Mouse (Mus musculus) gastrocnemius, postnatal 36 days (tissue): ENCODE results near the gene Adgrv1. TPM values are rescaled to one million over a fixed set of nuclear protein-coding genes. Genes with fewer than 3 reads are reported as not detected.
"Not testable (repeated sequence)": the region's sequence is repeated elsewhere in the genome, so short reads cannot be mapped to it uniquely, and the experiment has no call there.

ENCODE experiments used
- DNase-seq, 2 experiments: peaks; one replicate each; pipeline ENCODE4 v3.0.0; 2022
- intact Hi-C: fragments of 180-260 bp; cut with DNase I; formaldehyde crosslinking; loops from one replicate; pipeline ENCODE4 v1.15.1; 2025
- total RNA-seq, 2 experiments: library from RNA; stranded (reverse); gene quantifications; 2 replicates each; pipeline ENCODE4 v1.2.3; 2021

Adgrv1 gene
- total RNA-seq, 2 experiments from 2014 or later, result not detected

GRCm38 (mm10) chr13:81629395-81629794 lies 3.6 kb downstream of the Adgrv1 start:
- intact Hi-C loops, result no loop called here
- DNase-seq, result no peak

DNA sequence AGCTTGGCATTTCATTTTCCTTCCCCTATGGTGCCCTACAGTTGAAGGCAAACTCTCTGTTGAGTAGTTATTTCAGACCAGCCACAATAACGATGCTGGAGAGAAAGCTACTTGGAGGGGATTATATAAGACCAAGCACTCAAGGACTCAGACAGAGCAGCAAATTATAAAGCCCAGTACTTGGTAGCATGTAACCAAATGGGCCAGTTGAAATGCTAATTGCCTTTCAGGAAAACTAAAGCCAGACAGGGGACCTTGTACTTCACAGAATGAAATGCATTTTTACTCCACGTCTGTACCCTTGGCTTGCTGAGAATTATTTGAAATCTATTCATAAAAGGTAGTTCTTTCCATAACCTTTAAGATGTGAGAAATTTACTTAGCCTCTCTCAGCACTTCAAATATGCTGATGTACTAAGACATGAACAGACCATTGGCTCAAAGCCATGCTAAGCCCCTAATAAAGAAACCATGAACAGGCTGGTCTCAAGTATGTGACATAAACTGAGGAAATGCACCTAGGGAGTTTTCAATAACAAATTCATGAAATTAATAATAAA lies 4.2 kb downstream of the Adgrv1 start:
- DNase-seq, result no peak
- intact Hi-C loops, result no loop called here

DNA sequence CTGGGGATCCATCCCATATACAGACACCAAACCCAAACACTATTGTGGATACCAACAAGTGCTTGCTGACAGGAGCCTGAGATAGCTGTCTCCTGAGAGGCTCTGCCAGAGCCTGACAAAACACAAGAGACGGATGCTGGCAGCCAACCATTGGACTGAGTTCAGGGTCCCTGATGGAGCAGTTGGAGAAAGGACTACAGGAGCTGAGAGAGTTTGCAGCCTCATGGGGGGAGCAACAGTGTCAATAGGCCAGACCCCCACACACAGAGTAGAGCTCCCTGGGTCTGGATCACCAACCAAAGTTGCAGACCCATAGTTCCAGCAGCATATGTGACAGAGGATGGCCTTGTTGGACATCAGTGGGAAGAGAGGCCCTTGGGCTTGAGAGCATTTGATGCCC lies 5.1 kb downstream of the Adgrv1 start:
- intact Hi-C loops, DNase-seq: not testable (repeated sequence)

GRCm38 (mm10) chr13:81610349-81610748 lies 22.6 kb downstream of the Adgrv1 start:
- DNase-seq, result no peak
- intact Hi-C loops, result no loop called here

DNA sequence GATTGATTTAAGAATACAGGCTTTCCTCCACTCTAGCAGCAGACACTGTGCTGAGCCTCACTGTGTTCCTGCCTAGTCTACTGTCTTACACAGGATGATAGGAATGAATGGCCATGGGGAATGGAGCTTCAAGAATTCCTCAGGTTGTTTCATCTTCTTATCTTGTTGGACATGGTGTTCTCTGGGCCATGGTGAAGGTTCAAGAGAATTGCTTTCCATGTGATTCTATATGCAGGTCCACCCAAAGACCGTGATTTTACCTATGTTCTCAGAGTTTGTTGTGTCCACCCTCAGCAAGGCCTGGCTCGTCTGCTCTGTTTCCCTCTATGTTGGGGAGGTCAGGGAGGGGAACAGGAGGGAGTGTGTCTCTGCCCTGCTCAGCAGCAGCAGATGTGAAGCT lies 26.0 kb downstream of the Adgrv1 start:
- intact Hi-C loops, result no loop called here
- DNase-seq, result no peak

- intact Hi-C loops, result no loop called here
- no peak for DNase-seq
Measured at GRCm38 (mm10) chr13:81596910-81597607, 35.9 kb downstream of the Adgrv1 start.

- no peak for DNase-seq
- intact Hi-C loops, result no loop called here
Measured at GRCm38 (mm10) chr13:81578692-81579091, 54.3 kb downstream of the Adgrv1 start.

GRCm38 (mm10) chr13:81570241-81570821 lies 62.6 kb downstream of the Adgrv1 start:
- no peak for DNase-seq
- intact Hi-C loops, result no loop called here

DNA sequence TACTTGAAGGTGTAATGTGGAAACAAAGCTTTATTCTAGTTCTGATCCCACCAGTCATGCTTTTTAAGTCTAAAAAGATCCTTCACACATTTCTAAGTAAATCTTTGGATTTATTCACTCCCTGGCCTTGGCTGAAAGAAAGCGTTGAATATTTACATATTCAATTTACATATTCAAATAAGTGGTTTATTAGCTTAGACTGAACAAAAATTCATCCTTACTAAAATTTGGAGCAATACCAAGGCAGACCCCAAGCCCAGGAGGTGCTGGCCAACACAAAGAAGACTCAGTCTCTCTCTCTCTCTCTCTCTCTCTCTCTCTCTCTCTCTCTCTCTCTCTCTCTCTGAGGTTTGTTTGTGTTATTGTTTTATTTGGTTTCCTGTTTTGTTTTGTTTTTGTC lies 82.9 kb downstream of the Adgrv1 start:
- no peak for DNase-seq
- intact Hi-C loops, result no loop called here

DNA sequence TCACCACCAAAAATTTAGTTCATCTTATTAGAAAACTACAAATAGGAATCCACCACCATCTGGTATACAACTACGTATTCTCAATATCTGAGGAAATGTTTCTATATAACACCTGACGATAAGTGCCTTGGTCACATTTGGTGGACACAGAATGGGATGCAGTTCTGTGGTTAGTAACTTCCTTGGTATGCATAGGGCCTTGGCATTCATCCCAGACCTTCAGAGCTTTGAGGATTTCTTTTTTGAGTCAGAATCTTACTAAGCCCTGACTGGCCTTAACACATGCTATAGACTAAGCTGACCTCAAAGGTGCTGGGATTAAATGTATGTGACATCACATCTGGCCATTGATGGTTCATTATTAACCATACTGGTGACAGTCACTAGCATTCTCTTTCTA lies 98.0 kb downstream of the Adgrv1 start:
- intact Hi-C loops, result no loop called here
- DNase-seq, result no peak

DNA sequence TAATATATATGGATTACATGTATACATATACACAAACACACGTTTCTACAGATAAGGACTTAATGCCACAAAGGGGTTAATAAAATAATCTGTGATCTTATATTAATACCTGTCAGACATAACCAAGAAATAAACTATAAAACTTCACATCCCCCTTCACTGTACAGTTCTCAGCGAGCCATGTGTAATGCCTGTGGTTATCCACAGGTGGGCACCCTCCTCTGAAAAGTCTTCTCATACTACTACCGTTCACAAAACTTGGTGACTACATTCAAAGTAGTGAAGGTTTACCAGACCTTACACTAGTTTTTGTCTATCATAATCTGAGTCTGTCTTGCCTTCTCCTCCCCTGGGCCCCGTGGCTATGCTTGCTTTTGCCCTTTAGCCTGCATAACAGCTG lies 106.3 kb downstream of the Adgrv1 start:
- intact Hi-C loops, result no loop called here

GRCm38 (mm10) chr13:81510142-81510541 lies 122.8 kb downstream of the Adgrv1 start:
- DNase-seq, result no peak
- intact Hi-C loops, result no loop called here

More for the DNA sequence above, 106.3 kb downstream of the Adgrv1 start:
- no peak for DNase-seq

GRCm38 (mm10) chr13:81497035-81497434 lies 135.9 kb downstream of the Adgrv1 start:
- intact Hi-C loops, result no loop called here
- DNase-seq, result no peak

DNA sequence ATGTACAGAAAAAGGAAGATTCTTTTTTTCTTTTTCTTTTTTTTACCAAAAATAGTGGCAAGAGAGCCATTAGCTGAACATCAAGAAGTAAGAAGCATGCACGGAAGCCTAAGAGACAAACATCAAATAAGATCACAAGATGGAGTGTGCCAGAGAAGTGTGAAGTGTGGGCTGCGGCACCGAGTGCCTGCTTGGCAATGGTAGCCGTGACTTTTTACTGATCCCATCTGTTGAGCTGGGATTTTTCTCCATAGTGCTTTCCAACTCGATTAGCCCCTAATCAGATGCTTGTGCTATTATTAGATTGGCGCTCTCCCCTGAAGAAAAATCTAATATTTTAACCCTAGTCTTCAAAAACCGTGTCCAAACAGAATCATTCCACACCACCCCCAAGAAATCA lies 141.0 kb downstream of the Adgrv1 start:
- DNase-seq, result no peak
- intact Hi-C loops, result no loop called here

GRCm38 (mm10) chr13:81486980-81487379 lies 146.0 kb downstream of the Adgrv1 start:
- intact Hi-C loops, result no loop called here
- DNase-seq, result no peak

GRCm38 (mm10) chr13:81473750-81474149 lies 159.2 kb downstream of the Adgrv1 start:
- intact Hi-C loops, result no loop called here
- no peak for DNase-seq

GRCm38 (mm10) chr13:81466661-81467060 lies 166.3 kb downstream of the Adgrv1 start:
- intact Hi-C loops, result no loop called here
- no peak for DNase-seq

GRCm38 (mm10) chr13:81465794-81466193 lies 167.2 kb downstream of the Adgrv1 start:
- no peak for DNase-seq
- intact Hi-C loops, result no loop called here

DNA sequence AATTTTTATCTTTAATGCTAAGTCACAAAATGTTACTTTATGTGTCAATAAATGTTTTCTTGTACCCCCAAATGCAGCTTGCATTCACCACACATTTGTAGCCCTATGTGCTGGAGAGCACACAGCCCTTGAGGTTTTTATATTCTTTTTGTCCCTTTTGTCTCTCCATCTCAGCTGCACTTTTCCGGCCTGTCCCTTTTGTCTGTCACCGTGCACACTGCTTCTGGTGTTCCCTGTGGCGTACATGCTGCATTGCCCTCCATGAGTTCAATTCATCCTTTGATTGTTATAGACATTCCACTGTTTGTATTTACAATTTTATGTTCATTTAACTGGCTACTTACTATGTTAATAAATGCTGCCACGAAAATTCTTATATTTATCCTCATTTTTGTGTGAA lies 183.3 kb downstream of the Adgrv1 start:
- intact Hi-C loops, result no loop called here
- no peak for DNase-seq

GRCm38 (mm10) chr13:81449198-81449597 lies 183.8 kb downstream of the Adgrv1 start:
- intact Hi-C loops, result no loop called here
- DNase-seq, result no peak

DNA sequence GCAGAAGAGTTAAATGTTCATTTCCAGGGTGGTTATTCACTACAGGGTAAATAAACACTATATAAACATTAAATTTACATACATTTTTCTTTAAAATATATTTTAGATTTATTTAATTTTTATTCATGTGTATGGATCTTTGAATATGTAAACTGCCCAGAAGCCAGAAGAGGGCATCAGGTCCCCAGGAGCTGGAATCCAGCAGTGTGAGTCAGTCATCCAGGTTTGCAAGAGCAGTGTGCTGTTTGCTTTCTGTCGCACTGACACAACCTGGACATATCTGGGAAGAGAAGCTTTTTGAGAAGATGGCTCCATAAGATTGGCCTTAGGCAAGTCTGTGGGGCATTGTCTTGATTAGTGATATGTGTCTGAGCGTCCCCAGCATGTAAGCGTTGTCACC lies 191.5 kb downstream of the Adgrv1 start:
- DNase-seq, result no peak
- intact Hi-C loops, result loop anchor here (5.0 kb wide), 1 partner anchor 201 kb away; no protein-coding TSS in a partner anchor
